Comparison of ENCODE assay signal across 1 mouse cellular context in the genomic region with DNA sequence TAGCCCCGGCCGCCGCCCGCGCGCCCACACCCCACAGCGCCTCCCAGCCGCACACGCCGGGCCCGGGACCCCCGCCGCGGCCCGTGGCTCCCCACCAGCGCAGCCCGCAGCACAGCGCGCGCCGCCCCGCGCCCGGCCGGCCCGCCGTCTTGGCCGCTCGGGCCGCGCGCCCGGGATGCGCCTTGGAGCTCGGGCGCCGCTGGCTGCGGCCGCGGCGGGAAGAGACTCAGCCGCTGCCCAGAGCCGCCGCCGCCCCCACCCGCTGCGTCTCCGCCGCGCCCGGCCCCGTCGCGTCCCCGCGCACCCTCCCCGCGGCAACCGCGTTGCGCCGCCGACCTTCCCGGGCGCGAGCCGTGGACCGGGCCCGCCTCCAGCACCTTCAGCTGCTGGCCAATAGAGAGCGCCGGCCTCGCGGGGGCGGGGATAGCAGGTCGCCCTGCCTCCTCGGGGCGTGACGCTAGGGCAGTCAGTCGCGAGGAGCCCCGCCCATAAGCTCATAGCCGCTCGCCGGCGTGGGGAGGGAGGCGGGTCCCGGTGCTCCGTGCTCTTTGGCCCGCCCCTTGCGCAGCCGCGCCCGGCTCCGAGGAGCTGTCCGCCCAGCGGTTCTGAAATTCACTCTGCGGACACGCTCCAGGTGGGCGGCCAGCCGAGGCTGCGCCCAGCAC.
TF ChIP-seq lines count a peak whose summit lies in the region.

No protein-coding gene starts in this region.

TF ChIP-seq in CH12.LX, 34 proteins besides CTCF, POLR2A, EP300 and RAD21 (continued from another document):
- TF ChIP-seq MAX (IDR thresholded peaks at IDR 0.05; ENCODE audit: low read length), result peak; percentile 46; the same call in 1 of the 2 replicates
